Mouse (Mus musculus) olfactory bulb, adult 2 months (tissue): ENCODE measurements around the gene Col6a3. TPM values are rescaled to one million over a fixed set of nuclear protein-coding genes. Genes with fewer than 3 reads are reported as not detected.

ENCODE experiments used
- H3K27ac ChIP-seq: fragments of 200-500 bp; 2 replicates; pipeline ENCODE4 v1.5.1; 2012; ENCODE audit warnings: low read depth, low read length; ENCODE audit not compliant: insufficient read depth
- H3K4me1 ChIP-seq: fragments of 200-500 bp; 2 replicates; pipeline ENCODE4 v1.6.1; 2012; ENCODE audit warnings: low read length; ENCODE audit not compliant: control insufficient read depth, insufficient read depth
- H3K4me3 ChIP-seq: fragments of 200-500 bp; 2 replicates; pipeline ENCODE4 v1.5.1; 2012; ENCODE audit warnings: mild to moderate bottlenecking, low read depth, low read length, moderate library complexity; ENCODE audit not compliant: insufficient read depth
- CTCF ChIP-seq: fragments of 200-500 bp; IDR thresholded peaks from 2 replicates; pipeline ENCODE4 v1.5.1; 2012; ENCODE audit warnings: low read depth, mild to moderate bottlenecking, low read length, moderate library complexity; ENCODE audit not compliant: insufficient read depth
- POLR2A ChIP-seq: fragments of 200-500 bp; IDR thresholded peaks from 2 replicates; pipeline ENCODE4 v1.6.1; 2012; ENCODE audit warnings: mild to moderate bottlenecking, low read depth, low read length, moderate library complexity; ENCODE audit not compliant: insufficient read depth
- WGBS: fragments of 180-500 bp; shearing (Covaris S2); methylation state at CpG from one replicate; pipeline ENCODE4 v1.1.7; 2018; 5-methylcytosine and 5-hydroxymethylcytosine counted together
- polyA plus RNA-seq: library from polyadenylated mRNA; stranded (reverse); fragments of >200 nt; gene quantifications from 2 replicates; pipeline ENCODE4 v1.2.4, GENCODE M21; 2012; ENCODE audit warnings: low replicate concordance; ENCODE audit not compliant: missing spikeins, insufficient read depth, insufficient read length

Gene Col6a3
- polyA plus RNA-seq, 1 experiment: not detected

GRCm38 (mm10) chr1:90808930-90809329, 34.8 kb downstream of the Col6a3 start:
- no peaks in the 10 kb centered on the region for H3K4me1 ChIP-seq
- WGBS: 78% methylated on average over 9 of the region's 9 CpGs
- no peak overlapping the region for H3K27ac ChIP-seq
- H3K4me3 ChIP-seq: no peak overlapping the region
- TF ChIP-seq CTCF (no peak), POLR2A (no peak)

DNA sequence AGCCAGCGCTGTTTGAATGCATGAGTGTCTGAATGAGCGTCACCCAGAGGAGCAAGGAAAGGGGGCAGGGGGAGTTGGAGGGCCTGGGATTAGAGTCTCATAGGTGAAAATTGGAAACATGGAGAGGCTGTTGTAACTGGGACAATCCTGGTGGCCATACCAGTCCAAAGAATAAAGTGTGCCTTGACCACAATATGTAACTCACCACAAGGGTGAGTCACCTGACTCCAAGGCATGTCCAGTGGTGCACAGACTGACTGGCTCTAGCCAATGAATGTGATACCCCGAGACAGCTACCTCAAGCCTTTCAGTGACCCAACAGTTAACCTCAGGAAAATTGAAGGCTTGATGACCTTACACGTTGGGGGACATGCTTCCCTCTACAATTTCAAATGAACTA, 40.7 kb downstream of the Col6a3 start:
- Histone ChIP-seq H3K27ac (no peak overlapping the region), H3K4me1 (no peaks in the 10 kb centered on the region), H3K4me3 (no peak overlapping the region)
- WGBS: 90% methylated on average over 4 of the region's 4 CpGs
- TF ChIP-seq CTCF: no peak
- TF ChIP-seq POLR2A: no peak

DNA sequence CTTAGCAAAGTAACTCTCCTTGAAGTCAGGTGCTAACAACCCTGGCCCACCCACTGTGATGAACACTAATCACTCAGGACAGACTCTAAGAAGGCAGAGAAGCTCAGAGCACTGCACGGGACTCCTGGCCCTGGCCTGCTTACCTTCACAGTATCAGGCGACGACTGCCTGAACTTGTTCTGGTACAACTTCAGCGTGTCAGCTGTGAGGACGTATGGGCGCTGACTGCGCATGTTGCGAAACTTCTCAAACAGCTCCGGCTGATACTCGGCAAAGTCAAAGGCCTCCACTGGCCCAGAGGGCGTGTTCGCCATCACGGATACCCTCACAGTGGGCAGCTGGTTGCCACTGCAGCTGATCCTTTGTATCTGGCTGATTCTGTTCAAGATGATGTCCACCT, 42.7 kb downstream of the Col6a3 start:
- 91% methylated on average over 13 of the region's 13 CpGs for WGBS
- Histone ChIP-seq H3K4me1 (peaks cover 5% of the 10 kb centered on the region), H3K4me3 (no peak overlapping the region), H3K27ac (no peak overlapping the region)
- TF ChIP-seq CTCF: no peak
- no peak for TF ChIP-seq POLR2A

DNA sequence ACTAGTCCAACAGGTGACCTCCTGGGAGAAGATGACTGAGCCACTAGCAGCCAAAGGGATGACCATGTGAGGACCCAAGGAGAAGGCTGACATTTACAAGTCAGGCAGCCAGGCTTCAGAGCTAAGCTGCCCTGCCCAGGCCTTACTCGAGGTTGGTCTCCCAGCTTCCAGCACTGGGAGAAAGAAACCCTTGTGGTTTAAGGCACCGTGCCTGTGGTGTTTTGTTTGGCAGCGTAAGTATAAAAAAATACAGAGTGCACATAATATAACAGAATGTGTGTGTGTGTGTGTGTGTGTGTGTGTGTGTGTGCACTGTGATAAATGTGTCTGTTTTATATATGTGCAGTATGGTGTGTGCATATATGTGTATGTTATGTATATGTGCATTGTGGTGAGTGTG, 43.3 kb downstream of the Col6a3 start:
- peaks cover 5% of the 10 kb centered on the region for H3K4me1 ChIP-seq
- TF ChIP-seq CTCF (no peak), POLR2A (no peak)
- H3K27ac ChIP-seq: no peak overlapping the region
- no peak overlapping the region for H3K4me3 ChIP-seq
- WGBS: 81% methylated on average over 3 of the region's 3 CpGs

DNA sequence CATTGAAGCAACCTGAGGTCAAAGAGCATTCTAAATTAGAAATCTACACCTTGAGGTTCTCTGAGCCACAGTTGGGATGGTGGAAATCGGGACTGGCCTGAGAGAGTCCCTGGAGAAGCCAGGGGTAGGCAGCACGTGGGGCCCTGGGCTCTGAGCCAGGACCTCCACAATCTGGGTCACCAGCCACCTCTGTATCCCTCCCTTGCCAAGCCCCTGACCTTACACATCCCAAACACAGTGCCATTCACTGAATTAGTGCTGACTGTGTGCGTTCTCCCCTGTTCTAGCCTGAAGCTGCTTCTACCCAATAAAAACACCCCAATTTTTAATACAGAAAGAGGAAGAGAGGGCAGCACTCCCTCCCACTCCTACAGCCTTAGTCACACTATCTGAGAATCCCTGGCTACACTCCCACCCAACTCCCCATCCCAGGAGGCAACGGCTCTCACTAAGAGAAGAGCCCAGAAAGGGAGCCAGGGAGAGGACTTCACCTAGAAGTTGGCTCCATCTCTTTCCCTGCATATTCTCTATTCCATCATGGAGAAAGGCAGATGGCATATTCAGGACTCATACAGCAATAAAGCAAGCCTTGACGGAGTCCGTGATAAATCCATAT, 46.4 kb downstream of the Col6a3 start:
- Histone ChIP-seq H3K27ac (no peak overlapping the region), H3K4me3 (no peak overlapping the region), H3K4me1 (peaks cover 5% of the 10 kb centered on the region)
- WGBS: 45% methylated on average over 6 of the region's 6 CpGs
- no peak for TF ChIP-seq POLR2A
- no peak for TF ChIP-seq CTCF

DNA sequence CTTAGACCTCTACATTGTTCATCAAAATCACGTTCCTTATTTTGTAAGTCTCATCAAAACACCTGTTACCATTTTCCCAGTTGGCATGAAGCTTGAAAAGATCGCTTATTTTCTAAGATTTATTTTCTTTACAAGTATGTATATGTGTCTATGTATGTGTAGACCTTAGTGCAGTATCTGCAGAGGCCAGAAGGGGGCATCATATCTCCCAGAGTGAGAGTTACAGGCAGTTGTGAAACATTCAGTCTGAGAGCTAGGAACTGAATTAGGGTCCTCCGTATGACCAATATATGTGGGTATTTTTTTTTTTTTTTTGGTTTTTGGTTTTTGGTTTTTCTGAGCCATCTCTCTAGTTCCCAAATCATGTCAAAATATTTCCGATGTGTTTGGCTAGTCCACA, 50.4 kb downstream of the Col6a3 start:
- no peak overlapping the region for H3K27ac ChIP-seq
- no peak for TF ChIP-seq CTCF
- no peak for TF ChIP-seq POLR2A
- no peak overlapping the region for H3K4me3 ChIP-seq
- H3K4me1 ChIP-seq: peaks cover 5% of the 10 kb centered on the region
- WGBS: 92% methylated on average over 4 of the region's 4 CpGs

DNA sequence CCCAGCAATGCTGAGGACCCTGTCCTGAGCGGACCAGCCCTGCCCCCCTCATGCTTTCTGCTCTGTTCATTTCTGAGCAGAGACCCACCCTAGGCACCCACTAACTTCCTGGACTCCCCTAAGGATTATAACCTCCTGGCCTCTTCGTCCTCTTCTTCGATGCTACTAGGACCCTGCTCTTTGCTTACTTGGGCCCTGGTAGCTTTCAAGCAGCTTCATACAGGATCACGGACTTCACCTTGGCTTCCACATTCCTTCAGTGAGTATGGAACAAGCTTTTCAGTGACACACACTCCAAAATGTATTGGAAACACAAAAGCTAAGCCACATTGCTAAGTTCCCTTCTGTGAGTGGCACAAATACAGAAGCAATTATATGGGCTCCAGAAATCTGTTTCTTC, 52.8 kb downstream of the Col6a3 start:
- no peak overlapping the region for H3K4me3 ChIP-seq
- 92% methylated on average over 4 of the region's 4 CpGs for WGBS
- TF ChIP-seq CTCF (no peak), POLR2A (no peak)

GRCm38 (mm10) chr1:90789506-90789905, 54.3 kb downstream of the Col6a3 start:
- WGBS: 91% methylated on average over 6 of the region's 6 CpGs
- H3K4me3 ChIP-seq: no peak overlapping the region
- TF ChIP-seq POLR2A (no peak), CTCF (no peak)
- H3K4me1 ChIP-seq: no peaks in the 10 kb centered on the region
- no peak overlapping the region for H3K27ac ChIP-seq

More for the DNA sequence above, 52.8 kb downstream of the Col6a3 start:
- Histone ChIP-seq H3K4me1 (no peaks in the 10 kb centered on the region), H3K27ac (no peak overlapping the region)

GRCm38 (mm10) chr1:90780446-90780845, 63.3 kb downstream of the Col6a3 start:
- TF ChIP-seq CTCF (no peak), POLR2A (no peak)
- 89% methylated on average over 1 of the region's 1 CpGs for WGBS
- Histone ChIP-seq H3K27ac (no peak overlapping the region), H3K4me1 (peaks cover 1% of the 10 kb centered on the region; the same call in 1 of the 2 replicates), H3K4me3 (no peak overlapping the region)

DNA sequence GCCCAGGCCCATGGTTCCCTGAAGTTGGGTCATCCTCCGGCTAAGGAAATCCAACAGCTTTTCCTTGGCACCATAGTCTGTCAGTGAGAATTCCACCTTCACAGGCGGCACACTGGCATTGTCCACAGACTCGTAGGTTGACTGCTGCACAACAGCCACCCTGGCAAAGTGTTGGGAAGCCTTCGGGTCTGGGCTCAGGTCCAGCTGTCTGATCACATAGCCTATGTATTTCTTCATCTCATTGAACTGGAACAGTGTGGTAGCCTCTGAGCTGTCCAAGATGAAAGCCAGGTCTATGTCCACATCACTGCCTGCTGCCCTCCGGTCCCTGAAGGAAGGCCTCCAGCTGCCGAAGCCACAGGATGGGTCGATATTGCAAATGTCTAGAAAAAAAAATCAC, 64.7 kb downstream of the Col6a3 start:
- 91% methylated on average over 7 of the region's 7 CpGs for WGBS
- TF ChIP-seq POLR2A (no peak), CTCF (no peak)
- Histone ChIP-seq H3K4me1 (peaks cover 3% of the 10 kb centered on the region; the same call in 1 of the 2 replicates), H3K27ac (no peak overlapping the region), H3K4me3 (no peak overlapping the region)
